Mouse (Mus musculus): ENCODE measurements around the gene Ablim1. TPM values are rescaled to one million over a fixed set of nuclear protein-coding genes. Genes with fewer than 3 reads are reported as not detected.
A peak's percentile ranks its signal among the peaks of the same experiment; 100 is the strongest.

Ablim1 gene
- polyA plus RNA-seq, 1 experiment: 9.8 TPM

GRCm38 (mm10) chr19:57219758-57220157 is 95.0 kb downstream of the Ablim1 start:
- Histone ChIP-seq H3K27me3 (ENCODE audit: control insufficient read depth, insufficient read depth, insufficient read length) (no peaks in the 10 kb centered on the region), H3ac (ENCODE audit: control insufficient read depth, insufficient read length, low read depth) (no peak overlapping the region), H3K4me3 (ENCODE audit: insufficient read depth, poor library complexity, severe bottlenecking) (no peak overlapping the region), H3K79me2 (ENCODE audit: control insufficient read depth, insufficient read depth) (peaks cover 5% of the 10 kb centered on the region), H3K36me3 (ENCODE audit: control insufficient read depth, insufficient read depth) (no peaks in the 10 kb centered on the region), H3K79me3 (ENCODE audit: low read depth) (no peaks in the 10 kb centered on the region)
- no peak for TF ChIP-seq FOSL1 (IDR thresholded peaks at IDR 0.05; ENCODE audit: insufficient read depth, low read length, poor library complexity, severe bottlenecking)
- no peak for TF ChIP-seq CTCF (IDR thresholded peaks at IDR 0.05; ENCODE audit: control insufficient read depth, insufficient read depth, insufficient read length)
- no peak for TF ChIP-seq USF1 (IDR thresholded peaks at IDR 0.05; ENCODE audit: low read depth)
- no peak for TF ChIP-seq MAX (IDR thresholded peaks at IDR 0.05)
- TF ChIP-seq MYOD1 (IDR thresholded peaks at IDR 0.05; ENCODE audit: control insufficient read depth, insufficient read length, low read depth): no peak
- TF ChIP-seq MYOG (IDR thresholded peaks at IDR 0.05; ENCODE audit: control insufficient read depth, extremely low read depth, insufficient read length): no peak
- TF ChIP-seq CEBPB (IDR thresholded peaks at IDR 0.05; ENCODE audit: low read depth): no peak

- Histone ChIP-seq H3K79me2 (ENCODE audit: control insufficient read depth, insufficient read depth) (no peaks in the 10 kb centered on the region), H3ac (ENCODE audit: control insufficient read depth, insufficient read length, low read depth) (no peak overlapping the region), H3K36me3 (ENCODE audit: control insufficient read depth, insufficient read depth) (no peaks in the 10 kb centered on the region), H3K4me3 (ENCODE audit: insufficient read depth, poor library complexity, severe bottlenecking) (no peak overlapping the region), H3K27me3 (ENCODE audit: control insufficient read depth, insufficient read depth, insufficient read length) (no peaks in the 10 kb centered on the region), H3K79me3 (ENCODE audit: low read depth) (no peaks in the 10 kb centered on the region)
- TF ChIP-seq USF1 (IDR thresholded peaks at IDR 0.05; ENCODE audit: low read depth) (no peak), CTCF (IDR thresholded peaks at IDR 0.05; ENCODE audit: control insufficient read depth, insufficient read depth, insufficient read length) (no peak), MYOG (IDR thresholded peaks at IDR 0.05; ENCODE audit: control insufficient read depth, extremely low read depth, insufficient read length) (no peak), MYOD1 (IDR thresholded peaks at IDR 0.05; ENCODE audit: control insufficient read depth, insufficient read length, low read depth) (no peak), FOSL1 (IDR thresholded peaks at IDR 0.05; ENCODE audit: insufficient read depth, low read length, poor library complexity, severe bottlenecking) (no peak), MAX (IDR thresholded peaks at IDR 0.05) (no peak), CEBPB (IDR thresholded peaks at IDR 0.05; ENCODE audit: low read depth) (no peak)
Measured at GRCm38 (mm10) chr19:57217161-57217560, 97.6 kb downstream of the Ablim1 start.

GRCm38 (mm10) chr19:57215527-57215926 is 99.2 kb downstream of the Ablim1 start:
- Histone ChIP-seq H3ac (ENCODE audit: control insufficient read depth, insufficient read length, low read depth) (no peak overlapping the region), H3K4me3 (ENCODE audit: insufficient read depth, poor library complexity, severe bottlenecking) (no peak overlapping the region), H3K27me3 (ENCODE audit: control insufficient read depth, insufficient read depth, insufficient read length) (no peaks in the 10 kb centered on the region), H3K79me3 (ENCODE audit: low read depth) (no peaks in the 10 kb centered on the region), H3K79me2 (ENCODE audit: control insufficient read depth, insufficient read depth) (no peaks in the 10 kb centered on the region), H3K36me3 (ENCODE audit: control insufficient read depth, insufficient read depth) (no peaks in the 10 kb centered on the region)
- TF ChIP-seq CEBPB (IDR thresholded peaks at IDR 0.05; ENCODE audit: low read depth): no peak
- no peak for TF ChIP-seq MYOD1 (IDR thresholded peaks at IDR 0.05; ENCODE audit: control insufficient read depth, insufficient read length, low read depth)
- no peak for TF ChIP-seq MAX (IDR thresholded peaks at IDR 0.05)
- TF ChIP-seq USF1 (IDR thresholded peaks at IDR 0.05; ENCODE audit: low read depth): no peak
- no peak for TF ChIP-seq MYOG (IDR thresholded peaks at IDR 0.05; ENCODE audit: control insufficient read depth, extremely low read depth, insufficient read length)
- no peak for TF ChIP-seq FOSL1 (IDR thresholded peaks at IDR 0.05; ENCODE audit: insufficient read depth, low read length, poor library complexity, severe bottlenecking)
- no peak for TF ChIP-seq CTCF (IDR thresholded peaks at IDR 0.05; ENCODE audit: control insufficient read depth, insufficient read depth, insufficient read length)

GRCm38 (mm10) chr19:57212406-57212805 is 102.3 kb downstream of the Ablim1 start:
- H3K36me3 ChIP-seq (ENCODE audit: control insufficient read depth, insufficient read depth): no peaks in the 10 kb centered on the region
- no peaks in the 10 kb centered on the region for H3K27me3 ChIP-seq (ENCODE audit: control insufficient read depth, insufficient read depth, insufficient read length)
- H3K79me2 ChIP-seq (ENCODE audit: control insufficient read depth, insufficient read depth): peaks cover 5% of the 10 kb centered on the region
- H3K79me3 ChIP-seq (ENCODE audit: low read depth): no peaks in the 10 kb centered on the region
- H3K4me3 ChIP-seq (ENCODE audit: insufficient read depth, poor library complexity, severe bottlenecking): no peak overlapping the region
- no peak overlapping the region for H3ac ChIP-seq (ENCODE audit: control insufficient read depth, insufficient read length, low read depth)
- TF ChIP-seq CTCF (IDR thresholded peaks at IDR 0.05; ENCODE audit: control insufficient read depth, insufficient read depth, insufficient read length): no peak
- no peak for TF ChIP-seq FOSL1 (IDR thresholded peaks at IDR 0.05; ENCODE audit: insufficient read depth, low read length, poor library complexity, severe bottlenecking)
- no peak for TF ChIP-seq CEBPB (IDR thresholded peaks at IDR 0.05; ENCODE audit: low read depth)
- TF ChIP-seq MAX (IDR thresholded peaks at IDR 0.05): no peak
- TF ChIP-seq MYOG (IDR thresholded peaks at IDR 0.05; ENCODE audit: control insufficient read depth, extremely low read depth, insufficient read length): no peak
- TF ChIP-seq USF1 (IDR thresholded peaks at IDR 0.05; ENCODE audit: low read depth): no peak
- no peak for TF ChIP-seq MYOD1 (IDR thresholded peaks at IDR 0.05; ENCODE audit: control insufficient read depth, insufficient read length, low read depth)

GRCm38 (mm10) chr19:57211444-57212111 is 103.1 kb downstream of the Ablim1 start:
- Histone ChIP-seq H3K36me3 (ENCODE audit: control insufficient read depth, insufficient read depth) (no peaks in the 10 kb centered on the region), H3K79me2 (ENCODE audit: control insufficient read depth, insufficient read depth) (peaks cover 5% of the 10 kb centered on the region), H3K27me3 (ENCODE audit: control insufficient read depth, insufficient read depth, insufficient read length) (no peaks in the 10 kb centered on the region), H3ac (ENCODE audit: control insufficient read depth, insufficient read length, low read depth) (no peak overlapping the region), H3K4me3 (ENCODE audit: insufficient read depth, poor library complexity, severe bottlenecking) (no peak overlapping the region), H3K79me3 (ENCODE audit: low read depth) (no peaks in the 10 kb centered on the region)
- TF ChIP-seq USF1 (IDR thresholded peaks at IDR 0.05; ENCODE audit: low read depth) (no peak), MYOD1 (IDR thresholded peaks at IDR 0.05; ENCODE audit: control insufficient read depth, insufficient read length, low read depth) (peak; percentile 22)

GRCm38 (mm10) chr19:57210924-57211323 is 103.8 kb downstream of the Ablim1 start:
- Histone ChIP-seq H3ac (ENCODE audit: control insufficient read depth, insufficient read length, low read depth) (no peak overlapping the region), H3K79me2 (ENCODE audit: control insufficient read depth, insufficient read depth) (peaks cover 5% of the 10 kb centered on the region), H3K27me3 (ENCODE audit: control insufficient read depth, insufficient read depth, insufficient read length) (no peaks in the 10 kb centered on the region), H3K4me3 (ENCODE audit: insufficient read depth, poor library complexity, severe bottlenecking) (no peak overlapping the region), H3K36me3 (ENCODE audit: control insufficient read depth, insufficient read depth) (no peaks in the 10 kb centered on the region), H3K79me3 (ENCODE audit: low read depth) (no peaks in the 10 kb centered on the region)
- TF ChIP-seq CTCF (IDR thresholded peaks at IDR 0.05; ENCODE audit: control insufficient read depth, insufficient read depth, insufficient read length): no peak
- no peak for TF ChIP-seq USF1 (IDR thresholded peaks at IDR 0.05; ENCODE audit: low read depth)
- no peak for TF ChIP-seq MYOD1 (IDR thresholded peaks at IDR 0.05; ENCODE audit: control insufficient read depth, insufficient read length, low read depth)
- no peak for TF ChIP-seq MYOG (IDR thresholded peaks at IDR 0.05; ENCODE audit: control insufficient read depth, extremely low read depth, insufficient read length)
- no peak for TF ChIP-seq FOSL1 (IDR thresholded peaks at IDR 0.05; ENCODE audit: insufficient read depth, low read length, poor library complexity, severe bottlenecking)
- TF ChIP-seq CEBPB (IDR thresholded peaks at IDR 0.05; ENCODE audit: low read depth): no peak
- no peak for TF ChIP-seq MAX (IDR thresholded peaks at IDR 0.05)

Measured in C2C12 (cell line).